Mouse (Mus musculus): ENCODE results near the gene Zfp446. TPM values are rescaled to one million over a fixed set of nuclear protein-coding genes. Genes with fewer than 3 reads are reported as not detected.

Gene Zfp446
- polyA plus RNA-seq, 1 experiment, result 10.8 TPM

GRCm38 (mm10) chr7:13014275-13014839, 36.7 kb downstream of the Zfp446 start:
- TF ChIP-seq CTCF (IDR thresholded peaks at IDR 0.05; ENCODE audit: borderline replicate concordance, control insufficient read depth, extremely low read depth, insufficient read depth, low read length, poor library complexity) (no peak), POLR2A (IDR thresholded peaks at IDR 0.05; ENCODE audit: control insufficient read depth, extremely low read depth, insufficient read depth, low read length, poor library complexity) (no peak)
- Histone ChIP-seq H3K27ac (ENCODE audit: control insufficient read depth, insufficient read depth, low read length) (no peak overlapping the region), H3K36me3 (ENCODE audit: control insufficient read depth, insufficient read depth, low read length) (no peaks in the 10 kb centered on the region), H3K4me1 (replicated peaks; ENCODE audit: control insufficient read depth, insufficient read depth, low read length) (peaks cover 7% of the 10 kb centered on the region), H3K4me3 (ENCODE audit: control insufficient read depth, insufficient read depth, low read length) (no peak overlapping the region), H3K27me3 (ENCODE audit: control insufficient read depth, insufficient read depth, low read length) (no peaks in the 10 kb centered on the region)
- 95% methylated on average over 6 of the region's 6 CpGs for WGBS
- DNase-seq, result no peak

GRCm38 (mm10) chr7:13015217-13015616, 37.6 kb downstream of the Zfp446 start:
- TF ChIP-seq POLR2A (IDR thresholded peaks at IDR 0.05; ENCODE audit: control insufficient read depth, extremely low read depth, insufficient read depth, low read length, poor library complexity), result no peak
- no peak for TF ChIP-seq CTCF (IDR thresholded peaks at IDR 0.05; ENCODE audit: borderline replicate concordance, control insufficient read depth, extremely low read depth, insufficient read depth, low read length, poor library complexity)
- no peak overlapping the region for H3K27ac ChIP-seq (ENCODE audit: control insufficient read depth, insufficient read depth, low read length)
- WGBS, result 90% methylated on average over 1 of the region's 1 CpGs
- no peaks in the 10 kb centered on the region for H3K27me3 ChIP-seq (ENCODE audit: control insufficient read depth, insufficient read depth, low read length)
- no peak overlapping the region for H3K4me3 ChIP-seq (ENCODE audit: control insufficient read depth, insufficient read depth, low read length)
- no peaks in the 10 kb centered on the region for H3K36me3 ChIP-seq (ENCODE audit: control insufficient read depth, insufficient read depth, low read length)
- no peak for DNase-seq
- peaks cover 6% of the 10 kb centered on the region for H3K4me1 ChIP-seq (replicated peaks; ENCODE audit: control insufficient read depth, insufficient read depth, low read length)

GRCm38 (mm10) chr7:13022773-13023535, 45.3 kb downstream of the Zfp446 start:
- Histone ChIP-seq H3K27me3 (ENCODE audit: control insufficient read depth, insufficient read depth, low read length) (no peaks in the 10 kb centered on the region), H3K36me3 (ENCODE audit: control insufficient read depth, insufficient read depth, low read length) (peaks cover 12% of the 10 kb centered on the region), H3K4me3 (ENCODE audit: control insufficient read depth, insufficient read depth, low read length) (peak overlapping the region; percentile 38), H3K27ac (ENCODE audit: control insufficient read depth, insufficient read depth, low read length) (peak overlapping the region; percentile 56), H3K4me1 (replicated peaks; ENCODE audit: control insufficient read depth, insufficient read depth, low read length) (peaks cover 21% of the 10 kb centered on the region)
- DNase-seq, result peak; percentile 76
- no peak for TF ChIP-seq CTCF (IDR thresholded peaks at IDR 0.05; ENCODE audit: borderline replicate concordance, control insufficient read depth, extremely low read depth, insufficient read depth, low read length, poor library complexity)
- TF ChIP-seq POLR2A (IDR thresholded peaks at IDR 0.05; ENCODE audit: control insufficient read depth, extremely low read depth, insufficient read depth, low read length, poor library complexity), result no peak
- WGBS, result 3% methylated on average over 31 of the region's 31 CpGs

- Histone ChIP-seq H3K27ac (ENCODE audit: control insufficient read depth, insufficient read depth, low read length) (peak overlapping the region; percentile 74), H3K36me3 (ENCODE audit: control insufficient read depth, insufficient read depth, low read length) (peaks cover 24% of the 10 kb centered on the region), H3K4me1 (replicated peaks; ENCODE audit: control insufficient read depth, insufficient read depth, low read length) (peaks cover 21% of the 10 kb centered on the region), H3K27me3 (ENCODE audit: control insufficient read depth, insufficient read depth, low read length) (no peaks in the 10 kb centered on the region), H3K4me3 (ENCODE audit: control insufficient read depth, insufficient read depth, low read length) (peak overlapping the region; percentile 73)
- TF ChIP-seq POLR2A (IDR thresholded peaks at IDR 0.05; ENCODE audit: control insufficient read depth, extremely low read depth, insufficient read depth, low read length, poor library complexity) (peak; percentile 96), CTCF (IDR thresholded peaks at IDR 0.05; ENCODE audit: borderline replicate concordance, control insufficient read depth, extremely low read depth, insufficient read depth, low read length, poor library complexity) (peak; percentile 35; the same call in 1 of the 2 replicates)
- under 1% methylated on average over 94 of the region's 95 CpGs for WGBS
- DNase-seq, result peak; percentile 91
Measured at GRCm38 (mm10) chr7:13023928-13024731, 46.5 kb downstream of the Zfp446 start.

- H3K27ac ChIP-seq (ENCODE audit: control insufficient read depth, insufficient read depth, low read length), result peak overlapping the region; percentile 5; the same call in 1 of the 2 replicates
- peak overlapping the region; percentile 73 for H3K4me3 ChIP-seq (ENCODE audit: control insufficient read depth, insufficient read depth, low read length)
- TF ChIP-seq CTCF (IDR thresholded peaks at IDR 0.05; ENCODE audit: borderline replicate concordance, control insufficient read depth, extremely low read depth, insufficient read depth, low read length, poor library complexity) (no peak), POLR2A (IDR thresholded peaks at IDR 0.05; ENCODE audit: control insufficient read depth, extremely low read depth, insufficient read depth, low read length, poor library complexity) (no peak)
- H3K27me3 ChIP-seq (ENCODE audit: control insufficient read depth, insufficient read depth, low read length), result no peaks in the 10 kb centered on the region
- under 1% methylated on average over 44 of the region's 44 CpGs for WGBS
- H3K4me1 ChIP-seq (replicated peaks; ENCODE audit: control insufficient read depth, insufficient read depth, low read length), result peaks cover 21% of the 10 kb centered on the region
- peaks cover 31% of the 10 kb centered on the region for H3K36me3 ChIP-seq (ENCODE audit: control insufficient read depth, insufficient read depth, low read length)
- DNase-seq, result peak; percentile 82
Measured at GRCm38 (mm10) chr7:13024805-13025204, 47.2 kb downstream of the Zfp446 start.

- 35% methylated on average over 4 of the region's 4 CpGs for WGBS
- Histone ChIP-seq H3K27me3 (ENCODE audit: control insufficient read depth, insufficient read depth, low read length) (no peaks in the 10 kb centered on the region), H3K4me1 (replicated peaks; ENCODE audit: control insufficient read depth, insufficient read depth, low read length) (peaks cover 21% of the 10 kb centered on the region), H3K4me3 (ENCODE audit: control insufficient read depth, insufficient read depth, low read length) (peak overlapping the region; percentile 73; the same call in 1 of the 2 replicates), H3K36me3 (ENCODE audit: control insufficient read depth, insufficient read depth, low read length) (peaks cover 39% of the 10 kb centered on the region), H3K27ac (ENCODE audit: control insufficient read depth, insufficient read depth, low read length) (no peak overlapping the region)
- DNase-seq, result no peak
- TF ChIP-seq CTCF (IDR thresholded peaks at IDR 0.05; ENCODE audit: borderline replicate concordance, control insufficient read depth, extremely low read depth, insufficient read depth, low read length, poor library complexity) (no peak), POLR2A (IDR thresholded peaks at IDR 0.05; ENCODE audit: control insufficient read depth, extremely low read depth, insufficient read depth, low read length, poor library complexity) (no peak)
Measured at GRCm38 (mm10) chr7:13025511-13026112, 48.0 kb downstream of the Zfp446 start.
